Mouse (Mus musculus) cerebral cortex, adult 2 months (tissue): ENCODE measurements around the gene Nans.

Experiments
- WGBS: fragments of 180-500 bp; shearing (Covaris S2); methylation state at CpG from one replicate; pipeline ENCODE4 v1.1.7; 2018; 5-methylcytosine and 5-hydroxymethylcytosine counted together

Gene Nans

DNA sequence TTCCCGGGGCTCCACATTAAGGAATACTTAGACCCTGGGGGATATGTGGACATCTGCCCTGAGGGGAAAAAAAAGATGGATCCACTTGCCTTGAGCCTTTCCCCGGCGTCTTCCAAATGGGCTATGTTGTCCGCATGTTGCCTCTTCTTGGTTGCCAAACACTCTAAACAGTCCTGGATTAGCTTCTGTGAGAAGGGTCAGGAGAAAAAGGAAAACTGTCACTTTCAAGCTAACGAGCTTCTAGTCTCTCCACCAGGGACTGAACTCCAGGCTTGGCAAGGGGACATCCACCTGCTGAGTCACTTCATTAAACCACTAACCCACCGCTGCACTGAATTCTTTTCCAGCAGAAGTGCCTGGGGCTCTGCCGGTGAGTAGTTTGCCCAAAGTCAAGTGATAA lies 43.9 kb downstream of the Nans start:
- 79% methylated on average over 7 of the region's 7 CpGs for WGBS

DNA sequence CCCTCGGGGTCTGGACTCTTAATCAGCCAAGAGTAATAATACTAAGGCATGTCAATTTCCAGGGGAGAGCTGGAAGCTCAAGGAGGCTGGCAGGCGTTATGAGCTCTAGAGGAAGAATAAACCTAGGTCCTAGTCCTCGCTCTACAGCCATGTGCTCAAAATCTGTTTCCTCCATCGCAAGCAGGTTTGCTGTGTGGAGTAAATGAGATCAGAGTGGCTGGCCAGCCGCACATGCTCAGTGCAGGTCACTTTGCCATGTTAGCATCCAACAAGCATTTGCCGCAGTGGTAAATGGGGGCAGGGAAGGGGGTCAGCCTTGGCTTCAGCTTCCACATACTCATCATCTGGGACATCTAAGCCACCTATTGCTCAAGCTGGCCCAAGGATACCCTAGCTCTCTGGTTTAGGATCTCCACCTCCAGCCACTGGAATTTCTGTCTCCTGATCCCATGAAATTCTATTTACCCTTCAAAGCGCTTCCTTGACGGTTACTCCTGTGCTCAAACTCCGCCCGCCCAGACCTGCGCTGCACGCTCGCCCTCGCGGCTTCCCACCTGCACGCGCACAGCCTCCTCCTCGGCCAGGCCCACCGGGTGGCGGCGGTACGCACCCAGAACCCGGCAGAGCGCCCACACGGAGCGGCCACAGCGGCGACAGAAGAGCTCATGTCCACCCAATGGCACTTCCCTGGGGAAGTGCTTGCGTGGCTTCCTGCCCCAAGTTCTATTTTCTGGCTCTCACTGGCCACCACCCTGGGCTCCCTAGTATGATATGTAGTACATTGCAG lies 45.1 kb downstream of the Nans start:
- 15% methylated on average over 29 of the region's 29 CpGs for WGBS

DNA sequence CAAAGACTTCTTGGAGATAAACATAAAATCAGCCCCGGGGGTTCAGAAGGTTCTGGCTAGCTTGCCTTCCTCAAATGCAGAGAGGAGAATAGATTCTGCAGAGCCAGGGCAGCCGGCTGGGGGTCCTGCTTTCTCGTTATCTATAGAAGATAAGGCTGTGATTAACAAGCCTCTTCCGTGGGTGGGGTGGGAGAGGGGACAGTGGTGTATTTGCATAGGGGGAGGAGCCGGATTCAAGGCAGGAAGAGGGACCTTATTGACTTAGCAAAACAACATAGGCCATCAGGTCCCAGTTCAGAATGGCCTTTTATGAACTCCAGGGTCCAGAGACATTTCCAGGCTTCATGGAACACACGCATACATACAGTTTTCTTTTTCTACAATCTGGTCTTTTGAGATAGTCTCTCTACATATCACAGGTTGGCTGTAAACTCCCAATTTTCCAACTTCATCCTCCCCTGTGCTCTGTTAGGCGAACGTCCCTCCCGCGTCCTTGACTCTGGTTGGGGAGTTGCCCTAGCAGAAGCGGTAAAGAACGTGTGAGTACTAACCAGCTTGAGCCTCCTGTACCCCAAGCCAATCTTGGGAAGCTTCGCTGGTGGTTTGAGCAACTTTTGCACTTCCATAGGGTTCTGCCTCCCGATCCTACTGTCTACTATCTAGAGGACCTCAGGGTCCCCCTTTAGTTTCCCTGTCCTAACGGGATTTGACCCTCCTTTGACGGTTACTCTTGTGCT lies 46.2 kb downstream of the Nans start:
- WGBS: 32% methylated on average over 16 of the region's 16 CpGs

DNA sequence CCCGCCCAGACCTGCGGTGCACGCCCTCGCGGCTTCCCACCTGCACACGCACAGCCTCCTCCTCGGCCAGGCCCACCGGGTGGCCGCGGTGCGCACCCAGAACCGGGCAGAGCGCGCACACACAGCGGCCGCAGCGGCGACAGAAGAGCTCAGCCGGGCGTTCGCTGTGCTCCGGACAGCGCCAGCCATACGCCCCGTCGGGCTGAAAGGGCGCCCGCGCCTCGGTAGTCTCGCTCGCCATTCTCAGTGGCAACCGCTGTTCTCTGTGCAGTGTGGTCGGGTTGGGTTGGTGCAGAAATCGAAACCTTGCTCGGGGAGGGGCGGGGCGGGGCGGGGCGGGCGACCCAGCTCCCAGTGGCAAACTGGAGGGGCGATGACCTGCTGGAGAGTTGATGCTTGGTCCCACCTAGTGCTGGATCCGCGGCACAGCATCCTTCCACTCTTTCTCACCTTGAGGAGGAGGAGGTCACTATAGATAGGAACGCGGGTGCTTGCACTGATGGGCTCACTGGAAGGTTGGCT lies 46.9 kb downstream of the Nans start, which contains the start of gene Trim14:
Gene Trim14, minus strand, starts transcription at position 302 of the 522 bp plus-strand sequence.
- 2% methylated on average over 46 of the region's 46 CpGs for whole genome bisulfite sequencing

DNA sequence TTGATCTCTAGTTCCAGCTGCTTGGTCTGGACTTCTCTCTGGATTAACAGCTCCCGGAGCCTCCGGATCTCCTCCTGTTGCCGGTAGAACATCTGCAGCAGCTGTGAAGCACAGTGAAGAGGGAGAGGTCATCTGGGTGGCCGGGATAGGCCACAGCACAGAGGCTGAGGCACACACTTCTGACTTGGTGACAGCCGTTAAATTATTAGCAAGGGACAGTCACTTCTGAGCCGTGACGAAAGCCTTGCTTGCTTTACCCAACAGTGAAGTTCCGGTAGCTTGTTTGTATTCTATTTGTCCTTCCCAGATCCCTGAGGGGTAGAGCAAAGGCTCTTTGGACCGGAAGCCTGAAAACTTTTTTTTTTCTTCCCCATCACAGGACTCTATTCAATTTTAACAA lies 50.1 kb downstream of the Nans start:
- 76% methylated on average over 9 of the region's 9 CpGs for WGBS

DNA sequence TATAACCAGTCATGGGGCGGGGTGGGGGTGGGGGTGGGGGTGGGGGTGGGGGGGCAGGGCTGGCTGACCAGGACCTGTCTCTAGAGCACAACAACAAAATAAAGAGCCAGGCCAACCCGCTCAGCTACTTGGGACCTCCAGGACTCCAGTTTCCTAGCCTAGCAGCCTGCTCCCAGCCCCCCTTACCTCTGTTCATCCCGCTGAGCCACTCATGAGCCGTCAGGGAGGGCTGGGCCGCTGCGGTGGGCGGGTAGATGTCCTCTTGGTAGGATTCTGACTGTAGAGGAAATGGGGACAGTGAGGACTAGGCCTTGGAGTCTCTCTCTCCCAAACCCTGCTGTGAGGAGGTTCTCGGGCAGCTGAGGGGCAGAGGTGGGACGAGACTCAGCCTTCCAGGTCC lies 52.7 kb downstream of the Nans start:
- WGBS: 64% methylated on average over 9 of the region's 9 CpGs

DNA sequence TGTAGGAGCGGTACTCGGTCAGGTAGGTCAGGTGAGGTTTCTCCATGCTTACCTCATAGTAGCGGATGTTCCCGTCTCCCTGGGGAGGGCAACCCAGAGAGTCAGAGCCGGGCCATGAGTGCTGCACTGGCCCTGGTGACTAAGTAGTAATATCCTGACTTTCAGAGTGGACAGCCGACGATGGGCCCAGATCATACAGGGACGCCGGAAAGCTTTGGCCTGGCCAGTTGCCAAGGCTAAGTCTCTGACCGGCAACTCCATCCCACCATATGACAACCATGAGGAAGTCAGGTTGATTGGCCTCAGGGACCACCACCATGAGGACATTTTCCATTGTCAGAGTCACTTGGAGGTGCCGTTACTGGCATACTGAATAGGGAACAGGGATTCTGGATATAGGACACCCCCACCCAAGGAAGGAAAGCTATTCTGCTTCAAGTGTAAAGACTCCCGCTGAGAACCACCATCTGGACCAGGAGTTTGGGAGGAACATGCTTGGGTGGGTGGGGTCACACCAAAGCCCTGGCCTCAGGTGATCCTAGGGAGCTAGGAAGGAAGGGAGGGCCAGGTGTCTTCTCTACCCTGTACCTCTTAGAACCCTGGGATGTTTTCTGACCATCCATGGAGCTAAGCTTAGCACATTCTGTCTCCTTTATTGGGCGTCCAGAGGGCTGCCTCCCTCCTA lies 54.5 kb downstream of the Nans start:
- WGBS: 90% methylated on average over 13 of the region's 13 CpGs

DNA sequence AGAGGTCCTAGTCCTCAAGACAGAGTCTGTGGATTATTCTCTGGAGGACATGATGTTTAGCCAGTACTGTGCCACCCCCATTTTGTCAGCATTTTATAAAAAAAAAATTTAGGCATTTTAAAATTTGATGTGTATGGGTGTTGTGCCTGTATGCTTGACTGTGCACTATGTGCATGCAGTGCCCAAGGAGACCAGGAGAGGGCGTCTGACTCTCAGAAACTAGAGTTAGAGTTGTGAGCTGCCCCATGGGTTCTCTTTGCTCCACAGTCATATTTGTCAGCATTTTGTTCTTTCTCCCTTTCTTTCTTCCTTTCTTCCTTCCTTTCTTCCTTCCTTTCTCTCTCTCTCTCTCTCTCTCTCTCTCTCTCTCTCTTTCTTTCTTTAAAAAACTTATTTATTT lies 55.3 kb downstream of the Nans start:
- WGBS: 33% methylated on average over 1 of the region's 1 CpGs

DNA sequence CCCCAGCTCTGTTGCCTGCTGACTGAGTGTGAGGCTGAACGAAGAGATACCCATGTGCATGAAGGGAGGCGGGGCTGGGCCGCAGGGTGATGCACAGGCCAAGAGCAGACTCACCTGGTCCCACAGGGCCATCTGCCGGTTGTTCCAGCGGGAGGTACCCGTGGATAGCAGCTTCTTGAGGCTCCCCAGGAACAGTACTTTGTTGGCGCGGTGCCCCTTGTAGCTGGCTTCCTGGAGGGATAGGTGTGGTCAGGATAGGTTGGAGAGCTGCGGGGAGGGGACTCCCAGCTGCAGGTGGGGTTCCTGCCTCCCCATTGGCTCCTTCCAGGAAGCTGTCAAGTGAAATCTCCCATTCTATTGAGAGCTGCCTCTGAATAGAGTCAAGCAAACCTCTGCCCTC lies 56.5 kb downstream of the Nans start:
- 49% methylated on average over 9 of the region's 9 CpGs for WGBS

DNA sequence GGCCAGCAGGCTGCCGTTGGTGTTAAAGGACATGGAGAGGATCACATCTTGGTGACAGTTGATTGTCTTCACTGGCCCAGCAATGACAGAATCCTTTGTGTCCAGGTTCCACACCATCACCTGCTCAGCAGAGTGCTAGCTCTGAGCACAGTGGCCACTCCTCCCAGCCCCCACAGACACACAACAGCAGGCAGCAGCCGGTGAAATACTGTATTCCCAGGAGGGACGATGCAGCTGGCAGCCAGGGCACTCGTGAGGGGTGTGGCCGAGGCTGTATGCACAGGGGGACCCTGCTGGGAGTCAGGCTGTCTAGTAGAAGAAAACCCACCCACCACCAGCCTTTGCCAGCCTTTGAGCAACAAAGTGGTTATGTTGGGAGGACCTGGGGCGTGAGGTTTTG lies 57.7 kb downstream of the Nans start:
- 55% methylated on average over 6 of the region's 6 CpGs for WGBS

DNA sequence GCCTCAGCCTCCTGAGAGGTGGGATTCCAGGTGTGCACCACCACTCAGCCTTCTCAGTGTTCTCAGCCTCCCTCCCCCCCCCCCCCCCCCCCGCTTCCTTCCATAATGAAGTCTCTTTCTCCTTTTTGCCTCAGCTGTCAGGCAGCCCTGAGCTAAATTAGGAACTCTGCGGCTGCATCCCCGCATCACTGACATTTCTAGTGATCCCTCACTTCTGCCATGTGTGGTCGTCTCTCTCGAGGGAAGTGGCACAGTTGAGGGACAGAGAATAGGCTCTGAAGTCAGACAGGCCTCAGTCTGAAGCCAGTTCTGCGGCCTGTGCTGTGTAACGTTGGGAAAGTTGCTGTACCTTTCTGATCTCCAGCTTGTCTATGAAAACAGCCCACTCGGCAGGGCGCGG lies 60.9 kb downstream of the Nans start:
- WGBS: 59% methylated on average over 10 of the region's 10 CpGs

DNA sequence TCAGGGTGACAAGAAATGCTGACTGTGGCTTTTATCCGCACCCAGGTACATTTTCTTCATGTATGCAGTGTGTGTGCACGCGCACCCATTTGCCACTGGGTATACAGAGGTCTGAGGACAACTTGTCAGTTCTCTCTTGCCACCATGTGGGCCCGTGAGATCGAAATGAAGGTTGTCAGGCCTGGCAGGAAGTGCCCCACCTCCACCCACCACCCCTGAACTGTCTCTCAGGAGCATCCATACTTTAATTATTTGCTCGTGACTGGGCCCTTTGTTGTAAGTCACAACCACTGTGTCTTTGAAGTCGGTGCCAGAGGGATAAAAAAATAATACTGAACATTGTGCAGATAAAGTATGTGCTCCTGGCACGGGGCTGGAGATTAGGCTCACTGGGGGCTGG lies 61.4 kb downstream of the Nans start:
- 57% methylated on average over 8 of the region's 8 CpGs for WGBS
